Mouse (Mus musculus) midbrain, postnatal 0 days (tissue): ENCODE data around the gene Zmiz1. TPM values are rescaled to one million over a fixed set of nuclear protein-coding genes. Genes with fewer than 3 reads are reported as not detected.

Experiments used
- ATAC-seq: fragments of 200-750 bp; cut with Nextera tagmentation; 2 replicates; pipeline ENCODE4 v1.8.0; 2017; ENCODE audit warnings: moderate number of reproducible peaks, mild to moderate bottlenecking, moderate TSS enrichment, moderate library complexity; ENCODE audit not compliant: low FRiP score
- DNase-seq: peaks from one replicate; pipeline ENCODE4 v3.0.0-alpha.2; 2015; ENCODE audit warnings: low spot score
- H3K27ac ChIP-seq: fragments of 300-500 bp; sonication (generic); 2 replicates; pipeline ENCODE4 v1.5.1; 2014; ENCODE audit warnings: low read depth, mild to moderate bottlenecking, low read length, mixed read lengths
- H3K27me3 ChIP-seq: fragments of 300-500 bp; sonication (generic); 2 replicates; pipeline ENCODE4 v1.6.1; 2014; ENCODE audit warnings: low read length, control low read depth, mixed read lengths; ENCODE audit not compliant: insufficient read depth
- H3K36me3 ChIP-seq: fragments of 300-500 bp; sonication (generic); 2 replicates; pipeline ENCODE4 v1.6.1; 2014; ENCODE audit warnings: low read length, control low read depth, mixed read lengths; ENCODE audit not compliant: insufficient read depth
- H3K4me1 ChIP-seq: fragments of 300-500 bp; sonication (generic); 2 replicates; pipeline ENCODE4 v1.6.1; 2014; ENCODE audit warnings: mild to moderate bottlenecking, control low read depth, antibody characterized with exemption, low read length, mixed read lengths; ENCODE audit not compliant: insufficient read depth
- H3K4me2 ChIP-seq: fragments of 300-500 bp; sonication (generic); 2 replicates; pipeline ENCODE4 v1.6.1; 2014; ENCODE audit warnings: low read depth, mild to moderate bottlenecking, low read length, mixed read lengths; ENCODE audit not compliant: poor library complexity, severe bottlenecking
- H3K4me3 ChIP-seq: fragments of 300-500 bp; sonication (generic); 2 replicates; pipeline ENCODE4 v1.5.1; 2014; ENCODE audit warnings: low read depth, mild to moderate bottlenecking, low read length, moderate library complexity
- H3K9ac ChIP-seq: fragments of 300-500 bp; sonication (generic); replicated peaks from 2 replicates; pipeline ENCODE4 v1.6.1; 2014; ENCODE audit warnings: mild to moderate bottlenecking, low read length, moderate library complexity, mixed read lengths; ENCODE audit not compliant: poor library complexity, severe bottlenecking
- H3K9me3 ChIP-seq: fragments of 300-500 bp; sonication (generic); 2 replicates; pipeline ENCODE4 v1.6.1; 2016; ENCODE audit warnings: low read length, control low read depth
- CTCF ChIP-seq: IDR thresholded peaks from 2 replicates; pipeline ENCODE4 v1.5.1; 2016; ENCODE audit warnings: antibody characterized with exemption, mild to moderate bottlenecking
- WGBS: fragments of 180-500 bp; shearing (Covaris S2); extraction: QIAGEN DNeasy Blood & Tissue Kit; methylation state at CpG from one replicate; pipeline ENCODE4 v1.1.7; 2014; 5-methylcytosine and 5-hydroxymethylcytosine counted together
- polyA plus RNA-seq: library from polyadenylated mRNA; unstranded; fragments of >200 nt; fragmentation: Nextera tagmentation; extraction: Ambion mirVana; gene quantifications from 2 replicates; pipeline ENCODE4 v1.2.1, GENCODE M21; 2015
- total RNA-seq: library from RNA; depleted of rRNA; stranded (reverse); fragments of >200 nt; gene quantifications from 2 replicates; pipeline ENCODE4 v1.2.3, GENCODE M21; 2014

The Zmiz1 gene
- total and polyA plus RNA-seq, 2 experiments from 2014 or later, result 51.7 to 130 TPM

DNA sequence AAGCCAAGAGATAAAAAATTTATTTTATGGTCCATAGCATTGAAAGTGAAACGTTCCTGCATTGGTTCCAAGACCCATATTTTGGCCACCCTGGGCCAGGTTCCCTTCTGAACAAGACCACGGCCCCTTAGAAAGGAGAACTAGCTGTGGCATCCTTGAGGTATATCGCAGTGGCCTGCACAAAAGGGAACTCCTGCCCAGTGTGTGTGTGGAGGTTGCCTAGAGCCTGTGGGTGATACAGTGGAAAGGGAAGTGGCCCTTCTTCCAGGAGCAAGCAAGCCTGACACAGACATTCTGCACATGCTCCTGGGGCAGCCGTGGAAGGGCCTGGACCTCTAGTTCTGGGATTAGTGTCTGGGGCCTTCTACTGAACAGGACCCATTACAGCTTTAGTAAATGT lies 71.4 kb downstream of the Zmiz1 start:
- H3K27me3 ChIP-seq, result no peaks in the 10 kb centered on the region
- DNase-seq (no peak), ATAC-seq (no peak)
- H3K9me3 ChIP-seq, result no peaks in the 10 kb centered on the region
- TF ChIP-seq CTCF, result no peak
- H3K27ac ChIP-seq, result no peak overlapping the region
- no peak overlapping the region for H3K4me3 ChIP-seq
- H3K4me1 ChIP-seq, result 0 out of 2 replicates have a peak, but pooled peaks cover under 1% of the 10 kb centered on the region
- no peak overlapping the region for H3K9ac ChIP-seq
- 91% methylated on average over 4 of the region's 4 CpGs for WGBS
- no peak overlapping the region for H3K4me2 ChIP-seq
- no peaks in the 10 kb centered on the region for H3K36me3 ChIP-seq

DNA sequence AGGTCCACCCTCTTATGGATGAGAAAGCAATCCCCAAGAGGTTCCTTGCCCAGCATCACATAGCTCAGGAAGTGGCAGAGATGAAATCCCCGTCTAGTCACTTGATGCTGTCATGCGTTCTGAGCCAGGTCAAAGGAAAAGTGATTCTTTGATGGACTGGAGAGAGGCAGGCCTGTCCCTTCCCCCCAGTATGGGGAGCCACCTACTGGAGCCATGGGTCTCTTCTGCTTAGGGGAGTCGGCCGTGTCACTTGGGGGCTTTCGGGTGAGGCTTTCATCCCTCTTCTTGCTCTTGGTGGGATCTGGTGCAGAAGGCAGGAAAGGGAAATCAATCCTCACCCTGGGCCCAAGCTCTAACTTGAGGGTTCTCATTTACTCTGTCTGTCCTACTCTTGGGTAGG lies 71.8 kb downstream of the Zmiz1 start:
- TF ChIP-seq CTCF, result no peak
- WGBS, result 66% methylated on average over 5 of the region's 5 CpGs
- no peak overlapping the region for H3K27ac ChIP-seq

DNA sequence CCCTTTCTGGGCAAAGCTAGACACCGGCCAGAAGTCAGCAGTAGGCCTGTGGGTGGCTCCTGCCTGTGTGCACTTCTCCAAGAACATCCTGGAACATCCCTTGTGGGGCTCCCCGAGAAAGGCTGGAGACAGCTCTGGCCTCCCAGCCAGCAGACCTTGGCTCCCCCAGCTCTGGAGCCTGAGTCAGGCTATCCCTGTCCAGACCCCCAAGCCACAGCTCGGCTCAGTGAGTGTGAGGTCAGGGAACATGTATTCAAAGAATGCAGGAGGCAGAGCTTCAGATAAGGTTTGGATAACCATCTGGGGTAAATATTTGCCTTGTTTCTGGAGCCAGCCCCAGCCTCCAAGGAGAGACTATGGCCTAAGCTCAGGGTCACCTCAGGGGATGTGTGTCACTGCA lies 74.0 kb downstream of the Zmiz1 start:
- H3K4me3 ChIP-seq, result no peak overlapping the region
- ATAC-seq (no peak), DNase-seq (no peak)
- peaks cover 14% of the 10 kb centered on the region for H3K36me3 ChIP-seq
- no peak for TF ChIP-seq CTCF
- H3K4me2 ChIP-seq, result no peak overlapping the region
- no peaks in the 10 kb centered on the region for H3K4me1 ChIP-seq
- H3K27ac ChIP-seq, result no peak overlapping the region
- H3K27me3 ChIP-seq, result no peaks in the 10 kb centered on the region
- WGBS, result 74% methylated on average over 3 of the region's 3 CpGs
- no peak overlapping the region for H3K9ac ChIP-seq
- H3K9me3 ChIP-seq, result no peaks in the 10 kb centered on the region

More for the DNA sequence above, 71.8 kb downstream of the Zmiz1 start:
- Histone ChIP-seq H3K4me3 (no peak overlapping the region), H3K4me1 (no peaks in the 10 kb centered on the region), H3K4me2 (no peak overlapping the region), H3K27me3 (no peaks in the 10 kb centered on the region), H3K36me3 (no peaks in the 10 kb centered on the region), H3K9me3 (no peaks in the 10 kb centered on the region), H3K9ac (no peak overlapping the region)
- DNase-seq (no peak), ATAC-seq (no peak)

DNA sequence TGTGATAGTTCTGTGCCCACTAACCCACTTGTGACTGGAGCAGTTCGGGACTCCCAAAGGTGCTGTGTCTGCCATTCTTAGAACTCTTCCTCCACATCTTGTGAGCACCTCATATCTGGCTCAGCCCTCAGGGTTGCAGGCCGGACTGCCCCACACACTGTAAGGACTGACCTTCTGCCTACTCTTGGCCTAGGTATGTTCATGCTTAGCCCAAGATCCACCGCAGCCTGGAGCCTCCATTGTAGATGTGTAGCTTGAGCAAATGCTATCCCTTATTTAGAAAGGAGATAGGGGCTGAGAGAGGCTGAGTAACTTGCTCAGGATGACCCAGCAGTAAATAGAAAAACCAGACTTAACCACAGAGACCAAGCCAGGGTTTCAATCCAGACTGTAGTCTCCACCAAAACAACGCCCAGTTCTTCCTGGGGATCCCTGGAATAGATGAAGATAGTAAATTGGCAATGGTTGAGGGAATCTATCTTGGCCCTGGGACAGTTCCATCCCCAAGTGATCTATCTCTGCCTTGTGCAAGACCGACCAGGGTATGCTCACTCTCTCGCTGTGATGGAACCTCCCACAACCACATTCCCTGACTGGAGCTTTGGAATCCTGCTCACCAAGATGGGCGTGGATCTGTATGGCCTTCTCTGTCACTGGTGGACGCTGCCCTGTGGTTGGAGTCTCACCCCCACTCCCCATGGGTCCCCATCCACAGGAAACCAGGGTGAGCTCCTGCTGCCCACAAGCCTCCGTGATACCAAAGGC lies 74.8 kb downstream of the Zmiz1 start:
- H3K4me1 ChIP-seq, result no peaks in the 10 kb centered on the region
- H3K9ac ChIP-seq, result no peak overlapping the region
- no peaks in the 10 kb centered on the region for H3K9me3 ChIP-seq
- ATAC-seq (no peak), DNase-seq (no peak)
- 89% methylated on average over 9 of the region's 9 CpGs for WGBS
- H3K4me2 ChIP-seq, result no peak overlapping the region
- peaks cover 14% of the 10 kb centered on the region for H3K36me3 ChIP-seq
- H3K27me3 ChIP-seq, result no peaks in the 10 kb centered on the region
- H3K4me3 ChIP-seq, result no peak overlapping the region
- TF ChIP-seq CTCF, result no peak
- no peak overlapping the region for H3K27ac ChIP-seq

DNA sequence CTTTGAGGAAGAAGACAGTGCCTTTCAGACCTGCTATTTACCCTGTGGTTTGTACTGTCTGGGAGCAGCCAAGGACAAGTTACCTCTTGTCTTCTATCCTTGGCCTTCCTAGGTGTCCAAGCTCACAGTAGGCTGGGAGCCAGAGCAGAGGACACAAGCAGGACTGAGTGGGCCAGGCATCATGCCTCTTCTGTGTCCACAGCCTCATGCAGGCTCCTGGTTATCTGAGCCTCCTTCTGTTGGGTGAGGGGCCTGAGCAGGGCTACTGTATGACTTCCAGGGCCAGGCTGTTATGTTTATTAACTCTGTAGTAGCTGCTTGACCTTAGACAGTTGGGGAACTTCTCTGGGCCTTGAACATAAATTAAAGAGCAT lies 75.4 kb downstream of the Zmiz1 start:
- no peak for TF ChIP-seq CTCF
- no peak overlapping the region for H3K9ac ChIP-seq
- no peaks in the 10 kb centered on the region for H3K9me3 ChIP-seq
- no peak overlapping the region for H3K4me3 ChIP-seq
- H3K27me3 ChIP-seq, result no peaks in the 10 kb centered on the region
- no peaks in the 10 kb centered on the region for H3K4me1 ChIP-seq
- DNase-seq (no peak), ATAC-seq (no peak)
- peaks cover 14% of the 10 kb centered on the region for H3K36me3 ChIP-seq
- H3K4me2 ChIP-seq, result no peak overlapping the region
- H3K27ac ChIP-seq, result no peak overlapping the region

DNA sequence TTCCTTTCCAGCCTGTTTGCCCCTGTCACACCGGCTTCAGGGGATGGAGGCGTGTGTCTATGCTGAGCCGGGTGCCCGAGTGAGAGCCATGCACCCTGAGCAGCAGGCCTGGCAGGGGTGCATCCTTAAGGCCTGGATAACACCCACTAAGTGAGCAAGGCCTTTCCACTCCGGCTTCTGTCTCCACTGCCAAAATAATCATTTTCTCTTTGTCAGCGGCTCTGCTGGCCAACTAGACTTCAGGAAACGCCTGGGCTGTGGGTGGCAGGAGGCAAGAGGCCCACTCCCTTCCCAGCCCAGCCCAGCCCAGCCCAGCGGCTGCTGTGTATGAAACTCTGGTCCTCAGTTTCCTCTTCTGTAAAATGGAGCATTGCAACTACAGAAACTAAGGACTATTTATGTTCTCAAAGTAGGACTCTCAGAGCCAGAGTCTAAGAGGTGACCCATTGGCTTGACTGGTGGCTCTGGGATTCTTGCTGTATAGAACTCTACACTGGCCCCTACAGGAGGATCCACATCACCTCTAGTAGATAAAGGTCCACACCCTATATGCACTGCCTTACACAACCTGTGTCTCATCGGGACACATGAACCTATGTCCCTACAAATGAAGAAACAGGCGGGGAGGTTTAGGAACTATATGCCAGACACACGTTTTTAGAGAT lies 76.1 kb downstream of the Zmiz1 start:
- Histone ChIP-seq H3K9ac (no peak overlapping the region), H3K4me3 (no peak overlapping the region), H3K4me2 (no peak overlapping the region), H3K27me3 (no peaks in the 10 kb centered on the region), H3K36me3 (peaks cover 14% of the 10 kb centered on the region), H3K4me1 (no peaks in the 10 kb centered on the region), H3K27ac (no peak overlapping the region), H3K9me3 (no peaks in the 10 kb centered on the region)
- DNase-seq (no peak), ATAC-seq (no peak)
- peak; percentile 14; the same call in 1 of the 2 replicates for TF ChIP-seq CTCF
- WGBS, result 86% methylated on average over 11 of the region's 11 CpGs
